Mouse (Mus musculus) testis, adult 2 months (tissue): ENCODE data around the gene Prkcb. TPM values are rescaled to one million over a fixed set of nuclear protein-coding genes. Genes with fewer than 3 reads are reported as not detected.

Experiments
- H3K27ac ChIP-seq: fragments of 200-500 bp; 2 replicates; pipeline ENCODE4 v1.5.1; 2012; ENCODE audit warnings: low read depth, low read length; ENCODE audit not compliant: control insufficient read depth, insufficient read depth
- H3K27me3 ChIP-seq: fragments of 200-500 bp; 2 replicates; pipeline ENCODE4 v1.6.1; 2012; ENCODE audit warnings: mild to moderate bottlenecking, low read length, moderate library complexity; ENCODE audit not compliant: control insufficient read depth, insufficient read depth
- H3K36me3 ChIP-seq: fragments of 200-500 bp; 2 replicates; pipeline ENCODE4 v1.6.1; 2012; ENCODE audit warnings: mild to moderate bottlenecking, low read length; ENCODE audit not compliant: control insufficient read depth, insufficient read depth
- H3K4me1 ChIP-seq: fragments of 200-500 bp; 2 replicates; pipeline ENCODE4 v1.6.1; 2012; ENCODE audit warnings: low read length; ENCODE audit not compliant: control insufficient read depth, insufficient read depth
- H3K4me3 ChIP-seq: fragments of 200-500 bp; 2 replicates; pipeline ENCODE4 v1.5.1; 2012; ENCODE audit warnings: low read depth, mild to moderate bottlenecking, low read length, moderate library complexity, mixed read lengths; ENCODE audit not compliant: control insufficient read depth
- CTCF ChIP-seq: fragments of 200-500 bp; IDR thresholded peaks from 2 replicates; pipeline ENCODE4 v1.5.1; 2012; ENCODE audit warnings: low read depth, mild to moderate bottlenecking, inconsistent platforms, low read length, moderate library complexity; ENCODE audit not compliant: control insufficient read depth, insufficient read depth, insufficient replicate concordance
- POLR2A ChIP-seq: fragments of 200-500 bp; IDR thresholded peaks from 2 replicates; pipeline ENCODE4 v1.6.1; 2012; ENCODE audit warnings: low read depth, mild to moderate bottlenecking, inconsistent platforms, low read length, moderate library complexity; ENCODE audit not compliant: control insufficient read depth
- polyA plus RNA-seq: library from polyadenylated mRNA; depleted of rRNA; stranded (reverse); fragments of >200 nt; gene quantifications from 2 replicates; pipeline ENCODE4 v1.2.3, GENCODE M21; 2012

Gene Prkcb
- polyA plus RNA-seq, 1 experiment, result 3.4 TPM

GRCm38 (mm10) chr7:122643676-122644075 is 355.1 kb downstream of the Prkcb start:
- H3K4me3 ChIP-seq, result no peak overlapping the region
- no peak overlapping the region for H3K27ac ChIP-seq
- no peaks in the 10 kb centered on the region for H3K36me3 ChIP-seq
- TF ChIP-seq POLR2A (no peak), CTCF (no peak)
- H3K4me1 ChIP-seq, result peaks cover 2% of the 10 kb centered on the region
- no peaks in the 10 kb centered on the region for H3K27me3 ChIP-seq

GRCm38 (mm10) chr7:122649306-122649705 is 360.8 kb downstream of the Prkcb start:
- H3K4me3 ChIP-seq, result no peak overlapping the region
- no peaks in the 10 kb centered on the region for H3K27me3 ChIP-seq
- H3K4me1 ChIP-seq, result no peaks in the 10 kb centered on the region; the same call in 1 of the 2 replicates
- H3K36me3 ChIP-seq, result no peaks in the 10 kb centered on the region
- no peak for TF ChIP-seq CTCF
- TF ChIP-seq POLR2A, result no peak
- H3K27ac ChIP-seq, result no peak overlapping the region

GRCm38 (mm10) chr7:122652523-122652922 is 364.0 kb downstream of the Prkcb start:
- no peaks in the 10 kb centered on the region for H3K4me1 ChIP-seq
- no peaks in the 10 kb centered on the region for H3K27me3 ChIP-seq

GRCm38 (mm10) chr7:122656671-122657070 is 368.1 kb downstream of the Prkcb start:
- TF ChIP-seq CTCF, result no peak
- TF ChIP-seq POLR2A, result no peak
- H3K27ac ChIP-seq, result no peak overlapping the region
- H3K4me3 ChIP-seq, result no peak overlapping the region
- H3K4me1 ChIP-seq, result no peaks in the 10 kb centered on the region
- no peaks in the 10 kb centered on the region for H3K36me3 ChIP-seq
- H3K27me3 ChIP-seq, result no peaks in the 10 kb centered on the region

More at GRCm38 (mm10) chr7:122652523-122652922, 364.0 kb downstream of the Prkcb start:
- Histone ChIP-seq H3K27ac (no peak overlapping the region), H3K4me3 (no peak overlapping the region), H3K36me3 (no peaks in the 10 kb centered on the region)
- TF ChIP-seq CTCF, result no peak
- TF ChIP-seq POLR2A, result no peak

- Histone ChIP-seq H3K4me3 (no peak overlapping the region), H3K27ac (no peak overlapping the region), H3K36me3 (no peaks in the 10 kb centered on the region), H3K4me1 (no peaks in the 10 kb centered on the region), H3K27me3 (no peaks in the 10 kb centered on the region)
- TF ChIP-seq POLR2A, result no peak
- TF ChIP-seq CTCF, result no peak
Observed at GRCm38 (mm10) chr7:122657423-122658126, 369.0 kb downstream of the Prkcb start.

- no peak for TF ChIP-seq CTCF
- no peak for TF ChIP-seq POLR2A
- no peaks in the 10 kb centered on the region for H3K27me3 ChIP-seq
- H3K4me3 ChIP-seq, result no peak overlapping the region
- H3K4me1 ChIP-seq, result no peaks in the 10 kb centered on the region; the same call in 1 of the 2 replicates
- no peak overlapping the region for H3K27ac ChIP-seq
- no peaks in the 10 kb centered on the region for H3K36me3 ChIP-seq
Observed at GRCm38 (mm10) chr7:122665311-122666049, 376.9 kb downstream of the Prkcb start.

GRCm38 (mm10) chr7:122667903-122668302 is 379.4 kb downstream of the Prkcb start:
- no peak overlapping the region for H3K27ac ChIP-seq
- no peaks in the 10 kb centered on the region for H3K36me3 ChIP-seq
- H3K27me3 ChIP-seq, result no peaks in the 10 kb centered on the region
- H3K4me3 ChIP-seq, result no peak overlapping the region
- H3K4me1 ChIP-seq, result peaks cover 3% of the 10 kb centered on the region
- TF ChIP-seq CTCF (peak; percentile 48; the same call in 1 of the 2 replicates), POLR2A (no peak)
